Mouse (Mus musculus): ENCODE results near the gene Olfr282. TPM values are rescaled to one million over a fixed set of nuclear protein-coding genes. Genes with fewer than 3 reads are reported as not detected.

Gene Olfr282
- polyA plus RNA-seq, 1 experiment = not detected

- no peak for DNase-seq (ENCODE audit: low spot score)
Measured at GRCm38 (mm10) chr15:98474958-98475357, 43.9 kb downstream of the Olfr282 start.

- no peak for DNase-seq (ENCODE audit: low spot score)
Measured at GRCm38 (mm10) chr15:98475382-98475781, 44.4 kb downstream of the Olfr282 start.

- DNase-seq (ENCODE audit: low spot score) = no peak
Measured at GRCm38 (mm10) chr15:98476281-98476680, 45.3 kb downstream of the Olfr282 start.

GRCm38 (mm10) chr15:98479568-98480102 is 48.6 kb downstream of the Olfr282 start:
- DNase-seq (ENCODE audit: low spot score) = no peak

- no peak for DNase-seq (ENCODE audit: low spot score)
Measured at GRCm38 (mm10) chr15:98482701-98483100, 51.7 kb downstream of the Olfr282 start, which contains the start of gene Lalba. Gene Lalba (minus strand): TSS chr15:98482721.

- no peak for DNase-seq (ENCODE audit: low spot score)
Measured at GRCm38 (mm10) chr15:98483907-98484886, 53.2 kb downstream of the Olfr282 start.

GRCm38 (mm10) chr15:98486433-98487021 is 55.5 kb downstream of the Olfr282 start:
- DNase-seq (ENCODE audit: low spot score) = no peak

Other genes with a start within 250 kb of the Olfr282 start
- not detected in 2 replicates for gene Olfr288, start 235.7 kb upstream of the Olfr282 start, polyA plus RNA-seq (2012; rRNA removed)
- not detected in 2 replicates for gene Gm44579, start 210.2 kb upstream of the Olfr282 start, polyA plus RNA-seq (2012; rRNA removed)
- 0.04 TPM in 1 of 2 replicates, not detected in the other for gene Olfr287, start 210.2 kb upstream of the Olfr282 start, polyA plus RNA-seq (2012; rRNA removed)
- not detected in 2 replicates for gene Olfr286, start 196.8 kb upstream of the Olfr282 start, polyA plus RNA-seq (2012; rRNA removed)
- gene H1fnt, start 173.9 kb upstream of the Olfr282 start, polyA plus RNA-seq (2012; rRNA removed) = not detected in 2 replicates
- gene Zfp641, start 135.1 kb upstream of the Olfr282 start, polyA plus RNA-seq (2012; rRNA removed) = 22.6 and 23.1 TPM in 2 replicates
- not detected in 2 replicates for gene Olfr285, start 113.9 kb upstream of the Olfr282 start, polyA plus RNA-seq (2012; rRNA removed)
- gene Olfr284, start 90.2 kb upstream of the Olfr282 start, polyA plus RNA-seq (2012; rRNA removed) = not detected in 2 replicates
- not detected in 2 replicates for gene Olfr283, start 50.3 kb upstream of the Olfr282 start, polyA plus RNA-seq (2012; rRNA removed)
- gene Olfr281, start 21.4 kb downstream of the Olfr282 start, polyA plus RNA-seq (2012; rRNA removed) = not detected in 2 replicates
- gene OR5BS1P, start 38.7 kb downstream of the Olfr282 start, polyA plus RNA-seq (2012; rRNA removed) = 0.01 TPM in 1 of 2 replicates, not detected in the other
- gene Lalba, start 51.5 kb downstream of the Olfr282 start, polyA plus RNA-seq (2012; rRNA removed) = not detected in 2 replicates
- gene Olfr279, start 61.2 kb downstream of the Olfr282 start, polyA plus RNA-seq (2012; rRNA removed) = not detected in 2 replicates
- gene Kansl2, start 103.0 kb downstream of the Olfr282 start, polyA plus RNA-seq (2012; rRNA removed) = 38.2 and 42.7 TPM in 2 replicates
- 14.3 and 16.4 TPM in 2 replicates for gene Ccnt1, start 139.7 kb downstream of the Olfr282 start, polyA plus RNA-seq (2012; rRNA removed)
- gene 4930415O20Rik, start 139.8 kb downstream of the Olfr282 start, polyA plus RNA-seq (2012; rRNA removed) = not detected in 2 replicates
- 43.2 and 53.3 TPM in 2 replicates for gene Adcy6, start 178.9 kb downstream of the Olfr282 start, polyA plus RNA-seq (2012; rRNA removed)
- gene Cacnb3, start 199.6 kb downstream of the Olfr282 start, polyA plus RNA-seq (2012; rRNA removed) = 75.2 and 79.8 TPM in 2 replicates
- gene Ddx23, start 231.7 kb downstream of the Olfr282 start, polyA plus RNA-seq (2012; rRNA removed) = 34.0 and 45.1 TPM in 2 replicates
- 2.1 and 3.0 TPM in 2 replicates for gene Rnd1, start 246.2 kb downstream of the Olfr282 start, polyA plus RNA-seq (2012; rRNA removed)

All from urinary bladder, adult 2 months (tissue).